Mouse (Mus musculus) hematopoietic stem cell, adult 5-6 weeks (primary cell): ENCODE results near the gene Pigp. TPM values are rescaled to one million over a fixed set of nuclear protein-coding genes. Genes with fewer than 3 reads are reported as not detected.
A peak's percentile ranks its signal among the peaks of the same experiment; 100 is the strongest.
"Not testable (repeated sequence)": the region's sequence is repeated elsewhere in the genome, so short reads cannot be mapped to it uniquely, and the experiment has no call there.

Source experiments
- ATAC-seq, 2 experiments: fragments of 125-278 bp in 1 of 2; replicated peaks in 1 of 2; 2 replicates each; pipeline ENCODE4 v1.8.0; 2016 to 2017; ENCODE audit warnings: inconsistent platforms in 2 of 2, mild to moderate bottlenecking in 2 of 2, moderate number of reproducible peaks in 2 of 2, low read depth in 1 of 2, moderate TSS enrichment in 1 of 2; ENCODE audit not compliant: low FRiP score in 2 of 2, poor library complexity in 2 of 2, severe bottlenecking in 2 of 2, insufficient read depth in 1 of 2, low TSS enrichment in 1 of 2
- total RNA-seq: library from RNA; stranded (forward); fragments of 172-1452, 232-1000 nt; gene quantifications from 2 replicates; pipeline ENCODE4 v1.2.3, GENCODE M21; 2017

The Pigp gene
- total RNA-seq, 1 experiment from 2014 or later: 33.9 TPM

GRCm38 (mm10) chr16:94365435-94365834, 6.2 kb downstream of the Pigp start:
- no peak for ATAC-seq

- ATAC-seq: no peak
Observed at GRCm38 (mm10) chr16:94363814-94364213, 7.8 kb downstream of the Pigp start.

- ATAC-seq: no peak
Observed at GRCm38 (mm10) chr16:94362174-94362873, 9.3 kb downstream of the Pigp start.

- no peak for ATAC-seq
Observed at GRCm38 (mm10) chr16:94360578-94361350, 10.9 kb downstream of the Pigp start.

GRCm38 (mm10) chr16:94358091-94358490, 13.6 kb downstream of the Pigp start:
- no peak for ATAC-seq

GRCm38 (mm10) chr16:94356776-94357494, 14.7 kb downstream of the Pigp start:
- ATAC-seq: no peak

GRCm38 (mm10) chr16:94356046-94356445, 15.6 kb downstream of the Pigp start:
- no peak for ATAC-seq

- peak; percentile 82 to 92 for ATAC-seq
Observed at GRCm38 (mm10) chr16:94354450-94354849, 17.2 kb downstream of the Pigp start.

- ATAC-seq: no peak
Observed at GRCm38 (mm10) chr16:94350287-94350677, 21.4 kb downstream of the Pigp start.

- ATAC-seq: peak; percentile 70 to 71
Observed at GRCm38 (mm10) chr16:94349588-94350286, 21.9 kb downstream of the Pigp start.

- no peak for ATAC-seq
Observed at GRCm38 (mm10) chr16:94348779-94349178, 22.9 kb downstream of the Pigp start.

GRCm38 (mm10) chr16:94347080-94347731, 24.4 kb downstream of the Pigp start:
- peak in 1 of 2 experiments; percentile 29; a peak in 1 of 4 replicates for ATAC-seq

- no peak for ATAC-seq
Observed at GRCm38 (mm10) chr16:94345733-94346132, 25.9 kb downstream of the Pigp start.

GRCm38 (mm10) chr16:94339164-94340160, 32.2 kb downstream of the Pigp start:
- ATAC-seq: not testable (repeated sequence)

GRCm38 (mm10) chr16:94335656-94336055, 36.0 kb downstream of the Pigp start:
- ATAC-seq: no peak

- peak; percentile 51 to 70; a peak in 1 of 4 replicates for ATAC-seq
Observed at GRCm38 (mm10) chr16:94331886-94332252, 39.8 kb downstream of the Pigp start.
